Mouse (Mus musculus) stomach, embryonic 16.5 days (tissue): ENCODE measurements at regions not wholly inside any gene's neighbourhood (a gene's known extent, or its start where the extent isn't known, plus 50 kb on each side); places are given as distances from the start of the nearest gene placed in this dataset.

Experiments used
- ATAC-seq: fragments of 200-750 bp; cut with Nextera tagmentation; 2 replicates; pipeline ENCODE4 v1.8.0; 2017; ENCODE audit warnings: moderate number of reproducible peaks, moderate TSS enrichment; ENCODE audit not compliant: insufficient read depth, low FRiP score
- H3K27ac ChIP-seq: fragments of 300-500 bp; sonication (generic); 2 replicates; pipeline ENCODE4 v1.5.1; 2014; ENCODE audit warnings: low read length
- H3K27me3 ChIP-seq: fragments of 300-500 bp; sonication (generic); 2 replicates; pipeline ENCODE4 v1.6.1; 2014; ENCODE audit warnings: low read length, control low read depth, mixed read lengths; ENCODE audit not compliant: control insufficient read depth, insufficient read depth
- H3K36me3 ChIP-seq: fragments of 300-500 bp; sonication (generic); 2 replicates; pipeline ENCODE4 v1.6.1; 2014; ENCODE audit warnings: low read length; ENCODE audit not compliant: control insufficient read depth, insufficient read depth
- H3K4me1 ChIP-seq: fragments of 300-500 bp; sonication (generic); 2 replicates; pipeline ENCODE4 v1.6.1; 2014; ENCODE audit warnings: low read length, control low read depth, mixed read lengths; ENCODE audit not compliant: control insufficient read depth, insufficient read depth
- H3K4me2 ChIP-seq: fragments of 300-500 bp; sonication (generic); 2 replicates; pipeline ENCODE4 v1.6.1; 2014; ENCODE audit warnings: low read depth, low read length, mixed read lengths
- H3K4me3 ChIP-seq: fragments of 300-500 bp; sonication (generic); replicated peaks from 2 replicates; pipeline ENCODE4 v1.5.1; 2014; ENCODE audit warnings: mild to moderate bottlenecking, low read length
- H3K9ac ChIP-seq: fragments of 300-500 bp; sonication (generic); 2 replicates; pipeline ENCODE4 v1.6.1; 2014; ENCODE audit warnings: low read length
- H3K9me3 ChIP-seq: fragments of 300-500 bp; sonication (generic); replicated peaks from 2 replicates; pipeline ENCODE4 v1.6.1; 2016; ENCODE audit warnings: low read length, control low read depth; ENCODE audit not compliant: control insufficient read depth
- WGBS: fragments of 180-500 bp; shearing (Covaris S2); extraction: QIAGEN DNeasy Blood & Tissue Kit; methylation state at CpG from one replicate; pipeline ENCODE4 v1.1.7; 2014; 5-methylcytosine and 5-hydroxymethylcytosine counted together

DNA sequence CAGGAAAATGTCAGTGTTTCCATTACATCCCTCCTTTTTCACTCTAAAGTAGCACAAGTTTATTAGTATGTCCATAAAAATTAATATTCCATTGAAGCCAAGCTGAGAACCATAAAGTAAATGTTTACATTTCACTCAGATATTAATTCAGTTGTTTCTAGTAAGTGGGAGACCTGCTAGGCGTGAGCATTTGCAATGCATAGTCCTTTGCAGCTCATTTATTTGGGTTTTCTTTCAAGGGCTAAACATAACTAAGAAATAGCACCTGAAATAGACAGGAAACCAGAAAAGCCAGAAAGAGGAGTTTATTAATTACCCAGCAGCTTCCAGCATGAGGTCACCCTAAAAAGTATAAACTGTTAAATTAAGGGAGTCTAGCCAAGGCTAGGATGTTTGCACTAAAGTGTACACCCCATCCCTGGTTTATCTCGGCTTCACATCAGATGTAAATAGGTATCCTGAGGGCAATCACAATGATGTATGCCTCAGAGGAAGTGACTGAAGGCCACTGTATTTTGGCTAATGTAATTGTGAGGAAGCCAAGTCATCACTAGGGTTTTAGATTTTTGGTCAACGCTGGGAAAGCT, 88.8 kb upstream of the Slc5a12 start:
- 44% methylated on average over 3 of the region's 3 CpGs for WGBS
- no peak overlapping the region for H3K4me3 ChIP-seq
- no peak overlapping the region for H3K9ac ChIP-seq
- H3K36me3 ChIP-seq: no peaks in the 10 kb centered on the region
- H3K27ac ChIP-seq: no peak overlapping the region; the same call in 1 of the 2 replicates
- H3K9me3 ChIP-seq: no peaks in the 10 kb centered on the region
- ATAC-seq: peak; percentile 58; the same call in 1 of the 2 replicates
- H3K4me2 ChIP-seq: no peak overlapping the region
- H3K4me1 ChIP-seq: no peaks in the 10 kb centered on the region
- no peaks in the 10 kb centered on the region for H3K27me3 ChIP-seq

DNA sequence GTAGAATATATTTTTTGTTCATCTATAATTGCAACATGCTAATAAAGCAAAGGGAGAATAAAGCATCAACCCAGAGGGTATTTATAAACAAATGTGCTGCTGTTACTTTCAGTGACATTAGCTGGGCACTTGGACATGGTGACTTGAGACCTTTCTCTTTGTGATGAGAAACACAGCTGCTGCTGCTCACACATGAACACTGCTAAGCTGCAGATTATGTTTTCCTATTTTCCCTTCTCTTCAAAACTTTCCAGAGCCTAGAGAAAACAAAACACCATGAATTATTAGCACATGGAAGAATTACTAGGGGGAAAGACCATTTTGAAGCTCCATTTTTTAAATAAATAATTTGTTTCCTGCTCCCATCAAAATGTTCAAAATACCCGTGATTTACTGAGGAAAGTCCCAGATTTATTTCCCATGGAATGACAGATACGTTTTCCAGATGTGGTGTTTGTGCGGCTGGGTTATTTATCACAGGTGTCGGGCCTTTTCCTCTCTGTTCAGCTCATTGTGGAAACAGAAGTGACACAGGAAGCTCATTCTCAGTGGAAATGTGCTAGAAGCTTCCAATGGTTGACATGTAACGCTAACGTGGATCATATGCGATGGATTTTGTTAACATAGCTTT, 73.8 kb upstream of the Slc5a12 start:
- Histone ChIP-seq H3K4me2 (no peak overlapping the region), H3K36me3 (no peaks in the 10 kb centered on the region), H3K27me3 (no peaks in the 10 kb centered on the region), H3K4me3 (no peak overlapping the region), H3K9me3 (no peaks in the 10 kb centered on the region), H3K27ac (no peak overlapping the region), H3K4me1 (no peaks in the 10 kb centered on the region), H3K9ac (no peak overlapping the region)
- no peak for ATAC-seq
- 37% methylated on average over 7 of the region's 7 CpGs for WGBS

DNA sequence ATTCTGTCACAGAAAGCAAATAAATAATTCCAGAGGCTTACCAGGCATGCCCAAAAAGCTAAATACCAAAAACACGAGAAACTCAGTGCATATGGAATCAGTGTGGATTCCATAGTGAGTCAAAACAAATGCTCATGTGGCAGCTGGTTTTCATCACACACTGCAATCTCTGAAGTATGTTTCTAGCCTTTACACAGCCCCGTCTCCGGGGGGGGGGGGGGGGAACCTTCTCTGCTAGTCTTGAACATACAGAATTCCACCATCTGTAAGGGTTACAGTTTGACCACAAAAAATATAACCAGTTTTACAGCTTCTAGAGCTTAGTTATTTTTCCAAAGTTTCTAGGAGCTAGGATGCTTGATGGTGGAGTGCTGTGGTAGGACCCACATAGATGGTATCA, 68.9 kb upstream of the Slc5a12 start:
- H3K9ac ChIP-seq: no peak overlapping the region
- ATAC-seq: peak; percentile 50; the same call in 1 of the 2 replicates
- no peak overlapping the region for H3K27ac ChIP-seq
- no peak overlapping the region for H3K4me3 ChIP-seq
- WGBS: 18% methylated on average over 3 of the region's 3 CpGs
- H3K36me3 ChIP-seq: no peaks in the 10 kb centered on the region
- no peaks in the 10 kb centered on the region for H3K27me3 ChIP-seq
- H3K4me2 ChIP-seq: no peak overlapping the region
- H3K4me1 ChIP-seq: no peaks in the 10 kb centered on the region
- H3K9me3 ChIP-seq: no peaks in the 10 kb centered on the region

DNA sequence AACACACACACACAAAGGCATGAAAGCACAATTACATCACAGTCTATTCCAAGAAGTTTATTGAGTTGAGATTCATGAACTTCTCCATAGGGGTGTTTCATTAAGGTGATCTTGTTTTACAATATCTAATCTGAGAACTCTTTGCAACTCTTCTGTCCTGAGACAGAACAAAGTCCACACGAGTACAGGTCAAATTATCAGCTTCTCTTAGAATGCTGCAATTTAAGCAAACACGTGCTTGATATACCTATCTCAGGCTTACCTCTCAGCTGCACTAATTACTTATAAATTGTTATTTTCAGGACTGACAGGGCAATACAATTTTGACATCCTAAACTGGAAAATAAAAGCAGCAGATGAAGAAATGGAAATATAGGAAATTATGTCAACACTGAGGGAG, 57.0 kb upstream of the Slc5a12 start:
- no peak overlapping the region for H3K4me2 ChIP-seq
- H3K4me3 ChIP-seq: no peak overlapping the region
- no peak overlapping the region for H3K9ac ChIP-seq
- no peak overlapping the region for H3K27ac ChIP-seq
- ATAC-seq: no peak
- H3K9me3 ChIP-seq: no peaks in the 10 kb centered on the region
- WGBS: 62% methylated on average over 2 of the region's 2 CpGs
- no peaks in the 10 kb centered on the region for H3K36me3 ChIP-seq
- no peaks in the 10 kb centered on the region for H3K4me1 ChIP-seq
- no peaks in the 10 kb centered on the region for H3K27me3 ChIP-seq

DNA sequence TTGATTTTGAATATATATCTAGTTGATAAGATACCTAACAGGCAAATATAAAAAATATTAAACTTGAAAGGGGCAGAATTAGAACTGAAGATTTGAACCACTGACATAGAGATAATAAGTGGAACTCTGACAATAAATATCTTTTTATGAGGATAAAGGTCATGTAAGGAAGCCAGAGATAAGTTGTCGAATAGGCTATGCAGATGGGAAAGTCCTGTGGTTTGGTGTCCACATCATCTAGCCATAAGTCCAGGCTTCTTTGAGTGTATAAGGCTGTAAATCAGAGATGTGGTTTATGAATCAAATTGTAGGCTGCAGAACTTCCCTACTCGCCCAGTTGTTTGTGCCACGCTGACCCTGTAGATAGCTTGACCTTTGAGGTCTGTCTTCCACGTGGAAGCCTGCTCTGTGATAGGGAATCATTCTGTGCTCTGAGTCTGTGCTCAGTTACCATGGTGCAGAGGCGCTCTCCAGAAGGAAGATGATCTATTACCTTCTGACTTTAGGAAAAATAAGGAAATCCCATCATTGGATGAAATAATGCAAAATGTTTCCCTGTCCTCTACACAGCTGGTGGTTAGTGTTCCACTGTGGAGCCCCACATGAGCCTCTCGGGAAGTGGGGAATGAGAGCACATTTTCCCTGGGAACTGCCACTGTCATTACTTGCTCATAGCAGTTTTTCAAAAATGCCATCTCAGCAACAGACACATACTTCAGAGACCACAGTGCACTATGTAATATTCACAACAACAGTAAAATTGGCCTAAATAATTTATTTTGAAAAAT, 56.3 kb upstream of the Slc5a12 start:
- Histone ChIP-seq H3K9ac (no peak overlapping the region), H3K27me3 (no peaks in the 10 kb centered on the region), H3K36me3 (no peaks in the 10 kb centered on the region), H3K9me3 (no peaks in the 10 kb centered on the region), H3K27ac (no peak overlapping the region), H3K4me1 (no peaks in the 10 kb centered on the region), H3K4me2 (no peak overlapping the region), H3K4me3 (no peak overlapping the region)
- 50% methylated on average over 6 of the region's 6 CpGs for WGBS
- no peak for ATAC-seq

DNA sequence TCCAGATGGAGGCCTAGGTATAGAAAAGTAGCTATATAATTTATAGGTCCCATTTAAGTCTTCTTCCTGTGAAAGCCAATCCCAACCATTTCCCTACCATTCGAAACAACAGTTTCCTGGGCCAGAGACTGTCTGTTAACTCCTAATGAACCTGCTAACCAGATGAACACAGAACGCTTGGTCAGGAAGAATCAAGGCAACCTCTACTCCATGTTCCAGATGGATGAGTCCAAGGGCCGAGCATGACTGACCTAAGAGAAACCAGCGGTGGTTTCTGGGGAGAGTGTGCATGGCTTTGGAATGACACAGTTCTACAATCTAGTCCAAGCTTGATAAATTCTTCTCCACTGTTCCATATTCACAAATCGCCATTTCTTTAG, 55.8 kb upstream of the Slc5a12 start:
- no peak overlapping the region for H3K4me3 ChIP-seq
- no peaks in the 10 kb centered on the region for H3K27me3 ChIP-seq
- H3K36me3 ChIP-seq: no peaks in the 10 kb centered on the region
- no peak overlapping the region for H3K27ac ChIP-seq
- H3K4me2 ChIP-seq: no peak overlapping the region
- ATAC-seq: no peak
- WGBS: 82% methylated on average over 5 of the region's 5 CpGs
- no peaks in the 10 kb centered on the region for H3K9me3 ChIP-seq
- H3K9ac ChIP-seq: no peak overlapping the region
- H3K4me1 ChIP-seq: no peaks in the 10 kb centered on the region
